Mouse (Mus musculus): ENCODE measurements around the gene Setd3. TPM values are rescaled to one million over a fixed set of nuclear protein-coding genes. Genes with fewer than 3 reads are reported as not detected.

Setd3 gene
- total RNA-seq, 2 experiments from 2014 or later: 121 to 127 TPM

DNA sequence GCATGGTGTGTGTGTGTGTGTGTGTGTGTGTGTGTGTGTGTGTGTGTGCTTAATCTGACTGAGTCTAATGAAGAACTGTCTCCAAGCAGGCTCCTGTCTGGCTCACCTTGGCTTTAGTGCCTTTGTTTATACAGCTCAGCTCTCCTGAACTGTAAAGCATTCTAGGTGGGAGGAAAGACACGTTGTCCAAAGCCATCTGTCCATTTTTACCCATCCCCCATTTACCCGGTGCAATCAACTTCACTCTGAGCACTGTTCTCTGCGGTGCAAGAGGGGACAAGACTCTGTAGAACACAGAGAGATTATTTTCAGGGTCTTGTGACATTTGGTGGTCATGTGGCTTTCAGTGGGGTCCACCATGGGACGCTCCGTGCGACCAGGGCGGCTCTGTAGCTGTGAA is 117.5 kb downstream of the Setd3 start:
- DNase-seq (ENCODE audit: extremely low spot score in 1 of 2, low spot score in 2 of 2): no peak
- intact Hi-C loops (cut with DNase I): loop anchor here (5.0 kb wide), 1 partner anchor 34 kb away; no protein-coding TSS in a partner anchor

Other genes with a start within 250 kb of the Setd3 start
- gene Bcl11b, start 175.7 kb downstream of the Setd3 start, total RNA-seq (2021): 10 to 100 TPM; 66.1 to 75.1 TPM
- gene Ccnk, start 265 bp upstream of the Setd3 start, total RNA-seq (2021): 10 to 100 TPM; 29.1 to 31.1 TPM
- gene Ccdc85c, start 96.1 kb upstream of the Setd3 start, total RNA-seq (2021): 10 to 100 TPM; 58.9 to 59.6 TPM
- 1 to 10 TPM; 7.6 to 7.8 TPM for gene Hhipl1, start 127.0 kb upstream of the Setd3 start, total RNA-seq (2021)
- 100 to 1,000 TPM; 159 to 168 TPM for gene Cyp46a1, start 155.1 kb upstream of the Setd3 start, total RNA-seq (2021)
- gene Eml1, start 191.6 kb upstream of the Setd3 start, total RNA-seq (2021): 10 to 100 TPM; 60.4 to 64.4 TPM

All from left cerebral cortex, postnatal 10 days (tissue).